Mouse (Mus musculus) forebrain, embryonic 16.5 days (tissue): Measurements from ENCODE around the gene Nphp1. TPM values are rescaled to one million over a fixed set of nuclear protein-coding genes. Genes with fewer than 3 reads are reported as not detected.

Source experiments
- ATAC-seq: fragments of 200-750 bp; cut with Nextera tagmentation; 2 replicates; pipeline ENCODE4 v1.8.0; 2017; ENCODE audit warnings: mild to moderate bottlenecking, moderate library complexity
- H3K27ac ChIP-seq: fragments of 300-500 bp; sonication (generic); 2 replicates; pipeline ENCODE4 v1.5.1; 2014; ENCODE audit warnings: low read length, control low read depth
- H3K27me3 ChIP-seq: fragments of 300-500 bp; sonication (generic); replicated peaks from 2 replicates; pipeline ENCODE4 v1.6.1; 2014; ENCODE audit warnings: low read length; ENCODE audit not compliant: control insufficient read depth, insufficient read depth
- H3K36me3 ChIP-seq: fragments of 300-500 bp; sonication (generic); 2 replicates; pipeline ENCODE4 v1.6.1; 2014; ENCODE audit not compliant: control insufficient read depth, insufficient read depth
- H3K4me1 ChIP-seq: fragments of 300-500 bp; sonication (generic); replicated peaks from 2 replicates; pipeline ENCODE4 v1.6.1; 2014; ENCODE audit warnings: low read length; ENCODE audit not compliant: control insufficient read depth, insufficient read depth
- H3K4me2 ChIP-seq: fragments of 300-500 bp; sonication (generic); 2 replicates; pipeline ENCODE4 v1.6.1; 2014; ENCODE audit warnings: mild to moderate bottlenecking, low read length, control low read depth
- H3K4me3 ChIP-seq: fragments of 300-500 bp; sonication (generic); replicated peaks from 2 replicates; pipeline ENCODE4 v1.5.1; 2014; ENCODE audit warnings: mild to moderate bottlenecking, low read length, control low read depth
- H3K9ac ChIP-seq: fragments of 300-500 bp; sonication (generic); replicated peaks from 2 replicates; pipeline ENCODE4 v1.6.1; 2014; ENCODE audit warnings: low read depth, low read length, control low read depth
- H3K9me3 ChIP-seq: fragments of 300-500 bp; sonication (generic); 2 replicates; pipeline ENCODE4 v1.6.1; 2016; ENCODE audit warnings: low read length; ENCODE audit not compliant: control insufficient read depth
- WGBS: fragments of 180-500 bp; shearing (Covaris S2); extraction: QIAGEN DNeasy Blood & Tissue Kit; methylation state at CpG from one replicate; pipeline ENCODE4 v1.1.7; 2014; 5-methylcytosine and 5-hydroxymethylcytosine counted together
- polyA plus RNA-seq: library from polyadenylated mRNA; unstranded; fragments of >200 nt; fragmentation: Nextera tagmentation; extraction: Ambion mirVana; gene quantifications from 2 replicates; pipeline ENCODE4 v1.2.1, GENCODE M21; 2015

Gene Nphp1
- polyA plus RNA-seq, 1 experiment from 2014 or later = 17.9 TPM

DNA sequence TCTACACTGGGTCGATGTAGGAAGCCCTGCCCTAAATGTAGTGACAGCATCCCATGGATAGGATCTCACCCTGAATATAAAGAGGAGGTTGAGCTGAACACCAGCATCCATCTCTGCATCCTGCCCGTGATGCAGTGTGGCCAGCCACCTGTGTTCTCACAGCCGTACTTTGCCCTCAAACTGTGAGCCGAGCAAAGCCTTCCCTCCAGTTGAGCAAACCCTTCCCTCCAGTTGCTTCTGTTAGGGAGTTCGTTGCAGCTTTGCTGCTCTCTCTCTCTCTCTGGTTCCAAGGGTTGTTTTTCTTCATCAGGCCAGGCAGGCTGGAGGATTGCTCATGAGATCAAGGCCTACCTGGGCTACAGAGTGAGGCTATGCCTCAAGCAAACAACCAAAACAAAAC, 53.8 kb downstream of the Nphp1 start:
- WGBS = 84% methylated on average over 5 of the region's 5 CpGs
- H3K9ac ChIP-seq = no peak overlapping the region
- no peaks in the 10 kb centered on the region for H3K4me1 ChIP-seq
- no peak overlapping the region for H3K4me2 ChIP-seq
- H3K4me3 ChIP-seq = no peak overlapping the region
- H3K36me3 ChIP-seq = no peaks in the 10 kb centered on the region
- H3K27me3 ChIP-seq = no peaks in the 10 kb centered on the region
- no peak for ATAC-seq
- H3K27ac ChIP-seq = no peak overlapping the region
- H3K9me3 ChIP-seq = no peaks in the 10 kb centered on the region

- Histone ChIP-seq H3K9ac (no peak overlapping the region), H3K4me3 (no peak overlapping the region), H3K9me3 (no peaks in the 10 kb centered on the region), H3K27ac (no peak overlapping the region), H3K4me1 (no peaks in the 10 kb centered on the region), H3K4me2 (no peak overlapping the region), H3K36me3 (no peaks in the 10 kb centered on the region), H3K27me3 (peaks cover 7% of the 10 kb centered on the region; the same call in 1 of the 2 replicates)
- 62% methylated on average over 7 of the region's 7 CpGs for WGBS
- ATAC-seq = no peak
These were observed 58.2 kb downstream of the Nphp1 start for GRCm38 (mm10) chr2:127730301-127730997.

GRCm38 (mm10) chr2:127729671-127730070, 59.0 kb downstream of the Nphp1 start, which contains the start of gene Mall:
Gene Mall (minus strand): TSS chr2:127729932.
- no peak within 1 kb of the TSS for H3K4me3 ChIP-seq
- ATAC-seq = no peak
- no peaks in the 10 kb centered on the region for H3K9me3 ChIP-seq
- H3K9ac ChIP-seq = no peak within 1 kb of the TSS
- no peaks in the 10 kb centered on the region for H3K36me3 ChIP-seq
- no peaks in the 10 kb centered on the region for H3K4me1 ChIP-seq
- peaks cover 7% of the 10 kb centered on the region; the same call in 1 of the 2 replicates for H3K27me3 ChIP-seq
- H3K27ac ChIP-seq = no peak within 1 kb of the TSS
- H3K4me2 ChIP-seq = no peak within 1 kb of the TSS
- WGBS = 1% methylated on average over 26 of the region's 26 CpGs

GRCm38 (mm10) chr2:127728661-127729450, 59.8 kb downstream of the Nphp1 start:
- no peak for ATAC-seq
- H3K4me1 ChIP-seq = no peaks in the 10 kb centered on the region
- no peaks in the 10 kb centered on the region for H3K36me3 ChIP-seq
- H3K4me3 ChIP-seq = no peak overlapping the region
- peaks cover 7% of the 10 kb centered on the region; the same call in 1 of the 2 replicates for H3K27me3 ChIP-seq
- no peak overlapping the region for H3K9ac ChIP-seq
- no peak overlapping the region for H3K27ac ChIP-seq
- no peak overlapping the region for H3K4me2 ChIP-seq
- H3K9me3 ChIP-seq = no peaks in the 10 kb centered on the region
- 41% methylated on average over 15 of the region's 15 CpGs for WGBS

- 86% methylated on average over 6 of the region's 6 CpGs for WGBS
- H3K4me1 ChIP-seq = no peaks in the 10 kb centered on the region
- H3K27me3 ChIP-seq = peaks cover 7% of the 10 kb centered on the region; the same call in 1 of the 2 replicates
- no peak overlapping the region for H3K9ac ChIP-seq
- H3K27ac ChIP-seq = no peak overlapping the region
- H3K36me3 ChIP-seq = no peaks in the 10 kb centered on the region
- no peak for ATAC-seq
- H3K9me3 ChIP-seq = no peaks in the 10 kb centered on the region
- H3K4me2 ChIP-seq = no peak overlapping the region
- no peak overlapping the region for H3K4me3 ChIP-seq
These were observed 60.6 kb downstream of the Nphp1 start for GRCm38 (mm10) chr2:127728146-127728545.

DNA sequence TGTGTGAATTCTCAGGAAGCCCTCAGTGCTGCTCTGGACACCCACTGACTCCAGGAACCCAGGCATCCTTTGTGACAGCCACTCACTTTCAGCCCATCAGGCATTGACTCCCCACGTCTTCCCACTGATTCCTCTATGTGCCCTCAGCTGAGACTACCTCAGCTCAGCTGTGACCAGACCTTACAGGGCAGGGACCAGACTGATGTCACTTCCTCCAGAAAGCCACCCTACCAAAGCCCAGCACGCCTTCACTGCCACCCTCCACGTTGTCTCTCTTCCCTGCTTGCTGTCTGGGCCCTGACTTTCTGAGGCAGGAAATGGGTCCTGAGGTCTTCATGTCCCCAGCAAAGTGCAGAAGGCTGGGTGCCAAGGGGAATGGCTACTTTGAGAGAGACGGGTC, 65.5 kb downstream of the Nphp1 start:
- no peak overlapping the region for H3K27ac ChIP-seq
- no peaks in the 10 kb centered on the region for H3K9me3 ChIP-seq
- H3K4me3 ChIP-seq = no peak overlapping the region
- no peaks in the 10 kb centered on the region for H3K4me1 ChIP-seq
- WGBS = 68% methylated on average over 4 of the region's 4 CpGs
- H3K4me2 ChIP-seq = no peak overlapping the region
- no peaks in the 10 kb centered on the region for H3K27me3 ChIP-seq
- no peak for ATAC-seq
- no peaks in the 10 kb centered on the region for H3K36me3 ChIP-seq
- no peak overlapping the region for H3K9ac ChIP-seq

- peak; percentile 36; the same call in 1 of the 2 replicates for ATAC-seq
- Histone ChIP-seq H3K9ac (no peak overlapping the region), H3K4me2 (no peak overlapping the region), H3K27ac (no peak overlapping the region), H3K4me3 (no peak overlapping the region), H3K4me1 (no peaks in the 10 kb centered on the region), H3K36me3 (no peaks in the 10 kb centered on the region), H3K27me3 (no peaks in the 10 kb centered on the region), H3K9me3 (no peaks in the 10 kb centered on the region)
- 57% methylated on average over 7 of the region's 7 CpGs for WGBS
These were observed 66.4 kb downstream of the Nphp1 start for GRCm38 (mm10) chr2:127722176-127722892.

DNA sequence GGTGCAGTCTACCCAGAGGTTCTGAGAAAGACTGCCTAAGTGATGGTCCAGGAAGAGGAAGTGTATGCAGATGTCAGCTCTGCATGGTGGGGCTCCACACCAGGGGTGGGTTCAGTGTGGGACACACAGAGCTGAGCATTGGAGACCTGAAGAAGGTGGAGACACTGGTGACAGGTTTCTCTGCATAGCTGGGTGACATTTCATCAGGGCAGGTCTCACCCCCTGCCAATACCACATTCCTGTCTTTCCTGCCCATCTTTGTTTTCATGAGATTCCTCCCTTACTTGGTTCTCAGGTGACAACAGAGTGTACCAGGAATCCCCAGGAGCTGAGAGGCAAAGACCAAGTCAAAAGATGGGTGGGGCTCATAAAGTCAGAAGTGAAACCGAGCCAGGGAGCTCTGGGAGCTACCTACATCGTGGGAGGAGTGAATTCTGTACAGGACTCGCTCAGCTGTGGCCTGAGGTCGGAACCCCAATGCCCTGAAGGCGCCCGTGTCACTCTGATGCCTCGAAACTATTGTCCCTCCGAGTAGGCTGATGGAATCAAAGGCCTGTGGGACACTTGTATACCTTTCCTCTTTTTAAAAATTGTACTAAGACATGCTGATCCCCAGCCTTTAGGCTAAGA, 69.7 kb downstream of the Nphp1 start:
- no peak for ATAC-seq
- no peak overlapping the region for H3K4me2 ChIP-seq
- WGBS = 70% methylated on average over 8 of the region's 8 CpGs
- no peaks in the 10 kb centered on the region for H3K36me3 ChIP-seq
- H3K9ac ChIP-seq = no peak overlapping the region
- no peaks in the 10 kb centered on the region for H3K4me1 ChIP-seq
- no peak overlapping the region for H3K27ac ChIP-seq
- no peaks in the 10 kb centered on the region for H3K27me3 ChIP-seq
- H3K4me3 ChIP-seq = no peak overlapping the region
- no peaks in the 10 kb centered on the region for H3K9me3 ChIP-seq

DNA sequence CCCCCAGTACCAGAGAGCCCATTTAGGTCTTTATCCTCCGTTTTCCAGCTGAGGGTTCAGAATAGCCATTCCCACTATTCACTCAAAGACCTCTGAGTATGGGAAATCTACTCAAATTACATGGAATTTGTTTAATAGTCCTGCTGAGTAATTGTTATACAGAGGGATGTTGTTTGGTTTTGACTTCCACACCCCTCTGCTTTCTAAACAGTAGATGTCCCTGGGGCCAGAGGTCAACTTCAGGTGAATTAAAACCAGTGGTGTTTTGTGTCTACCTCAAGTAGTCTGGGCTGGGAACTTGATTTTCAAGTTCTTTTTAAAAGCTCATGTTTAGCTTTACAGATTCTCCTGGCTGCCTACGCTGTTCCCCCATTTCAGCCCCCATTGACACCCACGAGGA, 74.0 kb downstream of the Nphp1 start:
- Histone ChIP-seq H3K27me3 (no peaks in the 10 kb centered on the region), H3K36me3 (no peaks in the 10 kb centered on the region), H3K27ac (no peak overlapping the region), H3K4me2 (no peak overlapping the region), H3K4me3 (no peak overlapping the region), H3K9me3 (no peaks in the 10 kb centered on the region), H3K9ac (no peak overlapping the region), H3K4me1 (no peaks in the 10 kb centered on the region)
- 54% methylated on average over 3 of the region's 3 CpGs for WGBS
- ATAC-seq = no peak
